Mouse (Mus musculus): Measurements from ENCODE around the gene Olfr1457. TPM values are rescaled to one million over a fixed set of nuclear protein-coding genes. Genes with fewer than 3 reads are reported as not detected.

Olfr1457 gene
- not detected for total RNA-seq (2021)
- long read RNA-seq, experiment 1, result 0 reads
- long read RNA-seq, experiment 2, result 0 reads

GRCm38 (mm10) chr19:13097791-13098190 lies at the start of gene Olfr1457:
Olfr1457 (minus strand) TSS chr19:13097891.
- DNase-seq, result no peak

GRCm38 (mm10) chr19:13106675-13107074 lies 9.0 kb upstream of the Olfr1457 start, which contains the start of gene Olfr1458:
Olfr1458 (minus strand) TSS chr19:13106775.
- no peak for DNase-seq

GRCm38 (mm10) chr19:13093908-13094307 lies 3.8 kb downstream of the Olfr1457 start:
- no peak for DNase-seq

DNA sequence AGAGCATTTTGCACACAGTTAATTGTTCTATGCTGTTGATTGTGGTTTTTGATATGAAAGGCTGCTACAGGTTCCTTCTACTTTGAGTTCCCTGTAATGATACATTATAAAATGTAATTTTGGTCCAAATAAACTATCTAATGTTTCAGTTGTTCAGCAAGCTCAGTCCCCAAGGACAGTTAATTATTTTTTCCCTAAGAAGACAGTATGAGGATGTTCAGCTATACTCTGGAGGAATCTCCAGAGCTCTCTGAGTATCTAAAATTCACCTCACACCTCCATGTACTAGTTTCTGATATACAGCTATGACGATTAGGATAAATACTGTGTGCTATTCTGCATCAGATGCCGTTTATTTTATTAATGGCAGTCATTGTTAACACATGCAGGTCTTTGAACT lies 37.4 kb downstream of the Olfr1457 start, which contains the start of gene Olfr1454:
Olfr1454 (plus strand) TSS at position 301 of the 400 bp plus-strand sequence.
- DNase-seq, result no peak

Other genes starting within 250 kb of the Olfr1457 start
- not detected for gene Olfr1444, start 240.6 kb downstream of the Olfr1457 start, total RNA-seq (2021)
- gene Olfr1445, start 214.0 kb downstream of the Olfr1457 start, total RNA-seq (2021), result not detected
- gene Olfr1446, start 204.4 kb downstream of the Olfr1457 start, total RNA-seq (2021), result not detected
- not detected for gene Olfr1447, start 194.1 kb downstream of the Olfr1457 start, total RNA-seq (2021)
- gene Olfr1448, start 173.5 kb downstream of the Olfr1457 start, total RNA-seq (2021), result not detected
- gene Olfr1449, start 167.1 kb downstream of the Olfr1457 start, total RNA-seq (2021), result not detected
- not detected for gene Olfr1450, start 147.6 kb downstream of the Olfr1457 start, total RNA-seq (2021)
- not detected for gene Olfr1451, start 102.9 kb downstream of the Olfr1457 start, total RNA-seq (2021)
- gene Olfr1453, start 69.6 kb downstream of the Olfr1457 start, total RNA-seq (2021), result not detected
- not detected for gene Olfr1454, start 37.3 kb downstream of the Olfr1457 start, total RNA-seq (2021)
- gene Olfr1458, start 8.9 kb upstream of the Olfr1457 start, total RNA-seq (2021), result not detected
- under 1 TPM in 1 of 2 experiments, not detected in 1; 0.06 TPM for gene Olfr1459, start 51.7 kb upstream of the Olfr1457 start, total RNA-seq (2021)
- not detected for gene Olfr1461, start 65.1 kb upstream of the Olfr1457 start, total RNA-seq (2021)
- not detected for gene Olfr1462, start 87.8 kb upstream of the Olfr1457 start, total RNA-seq (2021)
- gene Olfr1463, start 133.4 kb upstream of the Olfr1457 start, total RNA-seq (2021), result not detected
- not detected for gene Olfr1465, start 217.7 kb upstream of the Olfr1457 start, total RNA-seq (2021)
- gene Olfr1466, start 241.0 kb upstream of the Olfr1457 start, total RNA-seq (2021), result not detected